Mouse (Mus musculus): ENCODE results near the gene Smyd3.

- TF ChIP-seq POLR2A (IDR thresholded peaks at IDR 0.05; ENCODE audit: borderline replicate concordance, low read depth, low read length) (no peak), CTCF (IDR thresholded peaks at IDR 0.05; ENCODE audit: low read depth, low read length) (no peak)
Measured at GRCm38 (mm10) chr1:179499257-179499656, 18.6 kb downstream of the Smyd3 start.

Data from bone marrow macrophage, adult 2 months (primary cell).